Mouse (Mus musculus): ENCODE data around the gene Ptpn11. TPM values are rescaled to one million over a fixed set of nuclear protein-coding genes. Genes with fewer than 3 reads are reported as not detected.
A peak's percentile ranks its signal among the peaks of the same experiment; 100 is the strongest.
"Not testable (repeated sequence)": the region's sequence is repeated elsewhere in the genome, so short reads cannot be mapped to it uniquely, and the experiment has no call there.

Ptpn11 gene
- polyA plus RNA-seq, 1 experiment from 2014 or later, result 22.9 TPM

GRCm38 (mm10) chr5:121215380-121216125 is 24.4 kb upstream of the Ptpn11 start:
- no peak for ATAC-seq (ENCODE audit: insufficient number of reproducible peaks, low FRiP score)

GRCm38 (mm10) chr5:121214707-121215106 is 23.5 kb upstream of the Ptpn11 start:
- ATAC-seq (ENCODE audit: insufficient number of reproducible peaks, low FRiP score), result no peak
- WGBS, result 55% methylated on average over 7 of the region's 7 CpGs
- Histone ChIP-seq H3K4me1 (replicated peaks) (no peaks in the 10 kb centered on the region; the same call in 1 of the 2 replicates), H3K27me3 (replicated peaks) (no peaks in the 10 kb centered on the region), H3K9ac (0 out of 2 replicates have a peak overlapping the region, but pooled peaks have one; percentile 18), H3K4me2 (no peak overlapping the region), H3K36me3 (peaks cover 33% of the 10 kb centered on the region), H3K9me3 (replicated peaks) (no peaks in the 10 kb centered on the region), H3K4me3 (no peak overlapping the region), H3K27ac (ENCODE audit: poor library complexity, severe bottlenecking) (no peak overlapping the region)

More at GRCm38 (mm10) chr5:121215380-121216125, 24.4 kb upstream of the Ptpn11 start:
- 38% methylated on average over 13 of the region's 13 CpGs for WGBS
- no peaks in the 10 kb centered on the region for H3K9me3 ChIP-seq (replicated peaks)
- no peak overlapping the region for H3K4me2 ChIP-seq
- no peak overlapping the region for H3K9ac ChIP-seq
- H3K4me3 ChIP-seq, result no peak overlapping the region
- peaks cover 2% of the 10 kb centered on the region; the same call in 1 of the 2 replicates for H3K4me1 ChIP-seq (replicated peaks)
- no peak overlapping the region for H3K27ac ChIP-seq (ENCODE audit: poor library complexity, severe bottlenecking)
- peaks cover 25% of the 10 kb centered on the region for H3K36me3 ChIP-seq
- H3K27me3 ChIP-seq (replicated peaks), result no peaks in the 10 kb centered on the region

GRCm38 (mm10) chr5:121212108-121212507 is 20.9 kb upstream of the Ptpn11 start:
- no peak overlapping the region for H3K4me2 ChIP-seq
- no peaks in the 10 kb centered on the region for H3K9me3 ChIP-seq (replicated peaks)
- ATAC-seq (ENCODE audit: insufficient number of reproducible peaks, low FRiP score), result no peak
- H3K4me3 ChIP-seq, result no peak overlapping the region
- no peaks in the 10 kb centered on the region; the same call in 1 of the 2 replicates for H3K4me1 ChIP-seq (replicated peaks)
- no peak overlapping the region for H3K27ac ChIP-seq (ENCODE audit: poor library complexity, severe bottlenecking)
- H3K9ac ChIP-seq, result no peak overlapping the region
- no peaks in the 10 kb centered on the region for H3K27me3 ChIP-seq (replicated peaks)
- WGBS, result 90% methylated on average over 6 of the region's 6 CpGs
- peaks cover 59% of the 10 kb centered on the region for H3K36me3 ChIP-seq

GRCm38 (mm10) chr5:121210601-121210924 is 19.4 kb upstream of the Ptpn11 start:
- Histone ChIP-seq H3K27ac (ENCODE audit: poor library complexity, severe bottlenecking) (no peak overlapping the region), H3K4me1 (replicated peaks) (peaks cover 14% of the 10 kb centered on the region), H3K9me3 (replicated peaks) (no peaks in the 10 kb centered on the region), H3K4me3 (no peak overlapping the region), H3K36me3 (peaks cover 74% of the 10 kb centered on the region), H3K27me3 (replicated peaks) (no peaks in the 10 kb centered on the region), H3K4me2 (no peak overlapping the region), H3K9ac (no peak overlapping the region)
- ATAC-seq (ENCODE audit: insufficient number of reproducible peaks, low FRiP score), result no peak
- 78% methylated on average over 1 of the region's 1 CpGs for WGBS

DNA sequence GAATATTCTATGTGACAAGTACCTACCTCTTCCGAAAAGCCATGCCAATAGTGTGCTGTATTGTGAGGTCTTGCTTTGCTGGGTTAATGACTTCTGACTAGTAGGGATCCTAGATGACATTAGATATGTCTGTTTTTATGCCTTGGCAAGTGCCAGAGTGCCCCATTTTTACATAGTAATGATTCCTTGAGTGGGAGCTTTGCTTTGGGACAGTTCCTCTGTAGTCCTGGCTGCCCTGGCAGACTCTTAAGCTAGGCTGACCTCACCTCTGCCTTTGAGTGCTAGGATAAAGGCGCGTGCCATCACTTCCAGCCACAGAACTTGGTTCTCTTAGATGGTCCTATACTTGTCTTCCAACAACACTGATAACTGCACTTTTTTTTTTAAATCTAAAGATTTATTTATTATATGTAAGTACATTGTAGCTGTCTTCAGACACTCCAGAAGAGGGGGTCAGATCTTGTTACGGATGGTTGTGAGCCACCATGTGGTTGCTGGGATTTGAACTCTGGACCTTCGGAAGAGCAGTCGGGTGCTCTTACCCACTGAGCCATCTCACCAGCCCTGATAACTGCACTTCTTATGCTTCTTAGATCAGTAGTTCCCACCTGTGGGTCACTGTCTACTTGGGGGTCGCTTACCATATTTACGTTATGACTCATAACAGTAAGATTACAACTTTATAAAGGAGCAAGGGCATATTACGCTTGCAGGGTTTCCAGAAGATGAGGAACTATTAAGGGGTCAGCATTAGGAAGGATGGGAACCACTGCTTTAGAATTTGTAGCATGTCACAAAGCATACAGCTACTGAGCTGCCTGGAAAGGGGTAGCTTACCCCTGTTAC is 18.8 kb upstream of the Ptpn11 start:
- no peak overlapping the region for H3K4me3 ChIP-seq
- no peak for ATAC-seq (ENCODE audit: insufficient number of reproducible peaks, low FRiP score)
- H3K27ac ChIP-seq (ENCODE audit: poor library complexity, severe bottlenecking), result no peak overlapping the region
- no peaks in the 10 kb centered on the region for H3K9me3 ChIP-seq (replicated peaks)
- no peak overlapping the region for H3K4me2 ChIP-seq
- H3K27me3 ChIP-seq (replicated peaks), result no peaks in the 10 kb centered on the region
- no peak overlapping the region for H3K9ac ChIP-seq
- 90% methylated on average over 9 of the region's 9 CpGs for WGBS
- H3K4me1 ChIP-seq (replicated peaks), result peaks cover 16% of the 10 kb centered on the region
- H3K36me3 ChIP-seq, result peaks cover 76% of the 10 kb centered on the region

- peaks cover 66% of the 10 kb centered on the region for H3K36me3 ChIP-seq
- H3K4me3 ChIP-seq, result no peak overlapping the region
- H3K9ac ChIP-seq, result no peak overlapping the region
- H3K27ac ChIP-seq (ENCODE audit: poor library complexity, severe bottlenecking), result no peak overlapping the region
- H3K9me3 ChIP-seq (replicated peaks), result no peaks in the 10 kb centered on the region
- no peaks in the 10 kb centered on the region for H3K27me3 ChIP-seq (replicated peaks)
- H3K4me1 ChIP-seq (replicated peaks), result peaks cover 16% of the 10 kb centered on the region
- ATAC-seq (ENCODE audit: insufficient number of reproducible peaks, low FRiP score), result no peak
- H3K4me2 ChIP-seq, result peak overlapping the region; percentile 88; the same call in 1 of the 2 replicates
- WGBS, result 77% methylated on average over 3 of the region's 3 CpGs
These were observed 15.8 kb upstream of the Ptpn11 start for GRCm38 (mm10) chr5:121206984-121207383.

DNA sequence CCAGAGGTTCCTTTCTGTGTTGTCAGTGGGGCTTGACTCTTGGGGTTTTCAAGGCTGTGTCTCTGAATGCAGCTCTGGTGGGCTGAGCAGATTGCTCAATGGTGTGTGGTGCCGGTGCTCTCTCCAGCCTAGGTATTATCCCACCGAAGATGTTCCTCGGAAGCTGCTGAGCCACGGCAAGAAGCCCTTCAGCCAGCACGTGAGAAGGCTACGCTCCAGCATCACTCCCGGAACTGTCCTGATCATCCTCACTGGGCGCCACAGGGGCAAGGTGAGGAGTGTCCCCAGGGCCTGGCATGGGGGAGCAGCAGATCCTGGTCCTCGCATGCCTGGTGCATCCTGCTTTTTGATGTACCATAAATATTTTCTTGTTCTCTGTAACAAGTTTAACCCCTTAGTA is 15.3 kb upstream of the Ptpn11 start:
- Histone ChIP-seq H3K4me1 (replicated peaks) (peaks cover 16% of the 10 kb centered on the region), H3K36me3 (peaks cover 62% of the 10 kb centered on the region), H3K4me2 (peak overlapping the region; percentile 88), H3K27me3 (replicated peaks) (no peaks in the 10 kb centered on the region), H3K9me3 (replicated peaks) (no peaks in the 10 kb centered on the region), H3K9ac (peak overlapping the region; percentile 96; the same call in 1 of the 2 replicates), H3K27ac (ENCODE audit: poor library complexity, severe bottlenecking) (no peak overlapping the region), H3K4me3 (peak overlapping the region; percentile 74; the same call in 1 of the 2 replicates)
- WGBS, result 81% methylated on average over 9 of the region's 9 CpGs
- no peak for ATAC-seq (ENCODE audit: insufficient number of reproducible peaks, low FRiP score)

DNA sequence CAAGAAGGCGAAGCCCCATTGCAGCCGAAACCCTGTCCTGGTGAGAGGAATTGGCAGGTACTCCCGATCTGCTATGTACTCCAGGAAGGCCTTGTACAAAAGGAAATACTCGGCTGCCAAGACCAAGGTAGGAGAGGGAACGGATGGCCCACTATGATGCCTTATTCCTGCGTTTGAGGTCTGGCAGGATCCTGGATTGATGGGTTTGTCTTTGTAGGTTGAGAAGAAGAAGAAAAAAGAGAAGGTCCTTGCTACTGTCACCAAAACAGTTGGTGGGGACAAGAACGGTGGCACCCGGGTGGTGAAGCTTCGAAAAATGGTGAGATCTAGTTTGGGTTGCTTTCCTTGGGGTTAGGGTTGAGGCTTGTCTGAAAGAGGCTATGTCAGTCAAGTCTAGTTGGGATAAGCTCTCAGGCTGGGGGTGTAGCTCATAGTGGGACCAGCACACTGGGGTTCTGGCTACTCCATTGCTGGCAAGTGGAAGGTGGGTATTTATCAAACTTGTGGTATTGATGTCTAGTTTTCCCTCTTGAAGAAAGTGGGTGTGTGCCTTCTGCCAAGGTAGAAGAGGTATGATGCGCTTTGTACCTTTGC is 14.4 kb upstream of the Ptpn11 start:
- not testable (repeated sequence) for H3K9me3 ChIP-seq (replicated peaks); ATAC-seq (ENCODE audit: insufficient number of reproducible peaks, low FRiP score); H3K27me3 ChIP-seq (replicated peaks); H3K27ac ChIP-seq (ENCODE audit: poor library complexity, severe bottlenecking)
- peak overlapping the region; percentile 96 for H3K9ac ChIP-seq
- 67% methylated on average over 9 of the region's 10 CpGs for WGBS
- H3K4me1 ChIP-seq (replicated peaks), result peaks cover 16% of the 10 kb centered on the region
- H3K36me3 ChIP-seq, result peaks cover 52% of the 10 kb centered on the region
- H3K4me3 ChIP-seq, result peak overlapping the region; percentile 74
- H3K4me2 ChIP-seq, result peak overlapping the region; percentile 88

GRCm38 (mm10) chr5:121204132-121205089 is 13.2 kb upstream of the Ptpn11 start, which contains the start of gene Rpl6:
TSS of gene Rpl6 (plus strand) at chr5:121204481.
- peaks cover 40% of the 10 kb centered on the region for H3K36me3 ChIP-seq
- H3K4me2 ChIP-seq, result peak within 1 kb of the TSS; percentile 88
- 2% methylated on average over 52 of the region's 52 CpGs for WGBS
- H3K9me3 ChIP-seq (replicated peaks), result no peaks in the 10 kb centered on the region
- H3K4me3 ChIP-seq, result peak within 1 kb of the TSS; percentile 74
- peak; percentile 90 for ATAC-seq (ENCODE audit: insufficient number of reproducible peaks, low FRiP score)
- peak within 1 kb of the TSS; percentile 96 for H3K9ac ChIP-seq
- peaks cover 16% of the 10 kb centered on the region for H3K4me1 ChIP-seq (replicated peaks)
- no peaks in the 10 kb centered on the region for H3K27me3 ChIP-seq (replicated peaks)
- peak within 1 kb of the TSS; percentile 84 for H3K27ac ChIP-seq (ENCODE audit: poor library complexity, severe bottlenecking)

DNA sequence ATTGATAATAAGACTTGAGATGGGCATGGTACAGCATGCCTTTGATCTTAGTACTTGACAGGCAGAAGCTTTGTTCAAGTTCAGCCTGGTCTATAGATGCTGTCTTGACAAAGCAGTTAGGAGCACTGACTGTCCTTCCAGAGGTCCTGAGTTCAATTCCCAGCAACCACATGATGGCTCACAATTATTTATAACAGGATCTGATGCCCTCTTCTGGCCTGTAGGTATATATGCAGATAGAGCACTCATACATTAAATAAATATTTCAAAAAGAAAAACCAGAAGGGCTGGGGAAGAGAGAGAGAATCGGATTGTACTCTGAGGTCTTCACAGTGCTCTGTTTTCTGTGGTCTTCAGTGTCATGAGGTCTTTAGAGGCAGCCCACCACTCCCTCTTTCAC is 11.3 kb upstream of the Ptpn11 start:
- WGBS, result 85% methylated on average over 1 of the region's 1 CpGs
- no peak overlapping the region for H3K4me2 ChIP-seq
- no peaks in the 10 kb centered on the region for H3K27me3 ChIP-seq (replicated peaks)
- no peaks in the 10 kb centered on the region for H3K9me3 ChIP-seq (replicated peaks)
- no peak overlapping the region for H3K27ac ChIP-seq (ENCODE audit: poor library complexity, severe bottlenecking)
- no peak overlapping the region for H3K9ac ChIP-seq
- peaks cover 21% of the 10 kb centered on the region for H3K36me3 ChIP-seq
- ATAC-seq (ENCODE audit: insufficient number of reproducible peaks, low FRiP score), result no peak
- no peak overlapping the region for H3K4me3 ChIP-seq
- peaks cover 16% of the 10 kb centered on the region for H3K4me1 ChIP-seq (replicated peaks)

Measured in heart, embryonic 12.5 days (tissue).